Mouse (Mus musculus): Measurements from ENCODE around the gene Pard3. TPM values are rescaled to one million over a fixed set of nuclear protein-coding genes. Genes with fewer than 3 reads are reported as not detected.

The Pard3 gene
- total RNA-seq, 2 experiments from 2014 or later: 16.4 to 21.6 TPM

GRCm38 (mm10) chr8:127280299-127280974 is 216.7 kb downstream of the Pard3 start:
- no peak for DNase-seq (ENCODE audit: low spot score in 2 of 2)

- no peak for DNase-seq (ENCODE audit: low spot score in 2 of 2)
Observed at GRCm38 (mm10) chr8:127281035-127281434, 217.3 kb downstream of the Pard3 start.

- no peak for DNase-seq (ENCODE audit: low spot score in 2 of 2)
Observed at GRCm38 (mm10) chr8:127284462-127285216, 220.9 kb downstream of the Pard3 start.

GRCm38 (mm10) chr8:127287816-127288215 is 224.1 kb downstream of the Pard3 start:
- DNase-seq (ENCODE audit: low spot score in 2 of 2): no peak

- DNase-seq (ENCODE audit: low spot score in 2 of 2): no peak
Observed at GRCm38 (mm10) chr8:127292307-127292706, 228.6 kb downstream of the Pard3 start.

- no peak for DNase-seq (ENCODE audit: low spot score in 2 of 2)
Observed at GRCm38 (mm10) chr8:127293025-127293729, 229.5 kb downstream of the Pard3 start.

GRCm38 (mm10) chr8:127294061-127294460 is 230.4 kb downstream of the Pard3 start:
- DNase-seq (ENCODE audit: low spot score in 2 of 2): no peak

- no peak for DNase-seq (ENCODE audit: low spot score in 2 of 2)
Observed at GRCm38 (mm10) chr8:127295848-127296247, 232.2 kb downstream of the Pard3 start.

- no peak for DNase-seq (ENCODE audit: low spot score in 2 of 2)
Observed at GRCm38 (mm10) chr8:127300493-127300892, 236.8 kb downstream of the Pard3 start.

- DNase-seq (ENCODE audit: low spot score in 2 of 2): no peak
Observed at GRCm38 (mm10) chr8:127302847-127303445, 239.3 kb downstream of the Pard3 start.

- DNase-seq (ENCODE audit: low spot score in 2 of 2): no peak
Observed at GRCm38 (mm10) chr8:127307026-127307425, 243.3 kb downstream of the Pard3 start.

GRCm38 (mm10) chr8:127309363-127309762 is 245.7 kb downstream of the Pard3 start:
- no peak for DNase-seq (ENCODE audit: low spot score in 2 of 2)

GRCm38 (mm10) chr8:127315811-127316210 is 252.1 kb downstream of the Pard3 start:
- DNase-seq (ENCODE audit: low spot score in 2 of 2): no peak

GRCm38 (mm10) chr8:127317914-127318313 is 254.2 kb downstream of the Pard3 start:
- DNase-seq (ENCODE audit: low spot score in 2 of 2): no peak

GRCm38 (mm10) chr8:127318377-127319159 is 254.9 kb downstream of the Pard3 start:
- DNase-seq (ENCODE audit: low spot score in 2 of 2): no peak

GRCm38 (mm10) chr8:127320930-127321329 is 257.2 kb downstream of the Pard3 start:
- no peak for DNase-seq (ENCODE audit: low spot score in 2 of 2)

- no peak for DNase-seq (ENCODE audit: low spot score in 2 of 2)
Observed at GRCm38 (mm10) chr8:127323583-127324360, 260.1 kb downstream of the Pard3 start.

- DNase-seq (ENCODE audit: low spot score in 2 of 2): no peak
Observed at GRCm38 (mm10) chr8:127324836-127325570, 261.3 kb downstream of the Pard3 start.

GRCm38 (mm10) chr8:127325749-127326148 is 262.1 kb downstream of the Pard3 start:
- DNase-seq (ENCODE audit: low spot score in 2 of 2): no peak
